Mouse (Mus musculus): Measurements from ENCODE around the gene Myo1d.

DNA sequence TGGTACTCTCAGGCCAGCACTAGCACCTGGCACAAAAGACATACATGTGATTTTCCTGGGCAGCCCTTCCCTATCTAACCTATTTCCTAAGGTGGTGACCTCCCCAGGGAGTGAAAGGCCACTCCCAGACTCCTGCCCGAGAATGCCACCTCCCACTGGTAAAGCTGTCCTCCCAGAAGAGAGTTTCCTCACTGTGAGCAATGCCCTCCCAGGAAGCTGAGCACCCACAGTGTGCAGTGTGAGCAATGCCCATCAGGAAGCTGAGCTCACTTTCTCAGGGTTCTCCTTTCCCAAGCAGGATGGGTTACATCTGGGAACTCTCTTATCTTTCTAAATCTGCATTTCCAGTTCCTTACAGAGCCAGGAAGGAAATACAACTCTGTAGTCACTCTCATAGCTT is 246.9 kb downstream of the Myo1d start:
- TF ChIP-seq CTCF (conservative IDR thresholded peaks at IDR 0.05; ENCODE audit: insufficient read depth, insufficient read length, low read depth, low read length) (no peak), POLR2A (IDR thresholded peaks at IDR 0.05; ENCODE audit: low read depth, low read length) (no peak)

Data from kidney, adult 2 months (tissue).